Comparison of ENCODE assay signal across 9 mouse cellular contexts in genomic region chr9:47307752-47308500, GRCm38 (mm10).
DNase-seq lines count a peak whose midpoint lies in the region; ATAC-seq lines count a peak whose summit lies in the region.
"Had no signal": no experiment of that assay in that cellular context is flagged by ENCODE, and none has a peak within 500 bp of the region (broad histone marks: within the 10 kb centered on the region; RNA-seq: fewer than 3 reads in every experiment).

No protein-coding gene starts in this region.

- H3K36me3 ChIP-seq in hindbrain, embryonic 15.5 days: no peaks in the 10 kb centered on the region
- H3K36me3 ChIP-seq in hindbrain, embryonic 12.5 days: no peaks in the 10 kb centered on the region

- H3K4me1 ChIP-seq in hindbrain, embryonic 15.5 days (replicated peaks): peaks cover 18% of the 10 kb centered on the region
- peaks cover 2% of the 10 kb centered on the region; the same call in 1 of the 2 replicates for H3K4me1 ChIP-seq in hindbrain, embryonic 12.5 days

- no peak for ATAC-seq in hindbrain, embryonic 15.5 days (ENCODE audit: low FRiP score, low read depth)
- no peak; the same call in 1 of the 2 replicates for ATAC-seq in hindbrain, embryonic 12.5 days (ENCODE audit: low FRiP score)
- no peak for ATAC-seq in granulocyte monocyte progenitor cell, adult 5-6 weeks (replicated peaks; ENCODE audit: poor library complexity, severe bottlenecking)

- peak; percentile 44 for DNase-seq in right cerebral cortex, postnatal 4 days
- no peak for DNase-seq in right cerebral cortex, postnatal 36 days (ENCODE audit: low spot score in 2 of 2)
- DNase-seq in heart, adult 18-20 months: peak; percentile 77 to 83
- DNase-seq in lung, postnatal 14 days: peak; percentile 43
- DNase-seq in left cerebral cortex, adult 11 months (ENCODE audit: low spot score): no peak

- no peaks in the 10 kb centered on the region for H3K9me3 ChIP-seq in hindbrain, embryonic 15.5 days
- no peaks in the 10 kb centered on the region for H3K9me3 ChIP-seq in hindbrain, embryonic 12.5 days (replicated peaks)

- no peaks in the 10 kb centered on the region for H3K27me3 ChIP-seq in hindbrain, embryonic 15.5 days
- H3K27me3 ChIP-seq in hindbrain, embryonic 12.5 days: no peaks in the 10 kb centered on the region
- H3K27me3 ChIP-seq: CH12.LX had no signal

- no peak overlapping the region for H3K4me3 ChIP-seq in hindbrain, embryonic 15.5 days
- H3K4me3 ChIP-seq in hindbrain, embryonic 12.5 days: no peak overlapping the region

- no peak overlapping the region for H3K9ac ChIP-seq in hindbrain, embryonic 15.5 days
- no peak overlapping the region for H3K9ac ChIP-seq in hindbrain, embryonic 12.5 days

- no peak overlapping the region for H3K4me2 ChIP-seq in hindbrain, embryonic 15.5 days
- H3K4me2 ChIP-seq in hindbrain, embryonic 12.5 days (replicated peaks): no peak overlapping the region

- peak overlapping the region; percentile 35; the same call in 1 of the 2 replicates for H3K27ac ChIP-seq in hindbrain, embryonic 15.5 days (replicated peaks)
- no peak overlapping the region for H3K27ac ChIP-seq in hindbrain, embryonic 12.5 days

- WGBS in hindbrain, embryonic 15.5 days: 44% methylated on average over 17 of the region's 17 CpGs
- WGBS in hindbrain, embryonic 12.5 days: 60% methylated on average over 17 of the region's 17 CpGs

Comparison
In these comparisons a context has a peak if more than half of its experiments do, and no peak if none do; other contexts are left out.
1. DNase-seq: peak in right cerebral cortex, postnatal 4 days (single experiment), heart, adult 18-20 months (2 of 2) and lung, postnatal 14 days (single experiment); none in right cerebral cortex, postnatal 36 days (0 of 2) and left cerebral cortex, adult 11 months (single experiment).